Mouse (Mus musculus) layer of hippocampus, adult 6 months (tissue): Measurements from ENCODE around the gene Ly6g6d. TPM values are rescaled to one million over a fixed set of nuclear protein-coding genes. Genes with fewer than 3 reads are reported as not detected.

ENCODE experiments used
- long read RNA-seq, 2 experiments: library from polyadenylated mRNA; unstranded; transcript quantifications; one replicate each; pipeline ENCODE4 v2.0.0; 2019 to 2020
- polyA plus RNA-seq: library from polyadenylated mRNA; unstranded; fragments of <200 nt; fragmentation: Nextera tagmentation; gene quantifications from 2 replicates; pipeline ENCODE4 v1.2.3, GENCODE M21; 2021

The Ly6g6d gene
- 1.2 and 2.3 TPM in 2 replicates for polyA plus RNA-seq
- long read RNA-seq, experiment 1, partial matches to known transcripts: 0 of 1 reads
- long read RNA-seq, experiment 1, other reads (novel, unspliced or antisense): 0 of 1 reads
- long read RNA-seq, experiment 2: 0 reads

GRCm38 (mm10) chr17:35077786-35078233 lies at the start of gene Ly6g6d:
TSS of gene Ly6g6d (minus strand) at chr17:35078065.

GRCm38 (mm10) chr17:35126206-35126611 lies 48.3 kb upstream of the Ly6g6d start, which contains the start of gene D17H6S53E:
TSS of gene D17H6S53E (plus strand) at chr17:35126373.

GRCm38 (mm10) chr17:35121871-35122303 lies 44.0 kb upstream of the Ly6g6d start, which contains the start of gene Csnk2b:
TSS of gene Csnk2b (minus strand) at chr17:35122053.

GRCm38 (mm10) chr17:35121143-35121799 lies 43.4 kb upstream of the Ly6g6d start, which contains the start of gene Gpank1:
TSS of gene Gpank1 (plus strand) at chr17:35121455.

GRCm38 (mm10) chr17:35115046-35116019 lies 37.5 kb upstream of the Ly6g6d start, which contains the start of gene Ly6g5b:
TSS of gene Ly6g5b (minus strand) at chr17:35115428.

GRCm38 (mm10) chr17:35108097-35108496 lies 30.2 kb upstream of the Ly6g6d start, which contains the start of gene Ly6g5c:
TSS of gene Ly6g5c (plus strand) at chr17:35108279.

GRCm38 (mm10) chr17:35088825-35089644 lies 11.2 kb upstream of the Ly6g6d start, which contains the start of gene Abhd16a:
TSS of gene Abhd16a (plus strand) at chr17:35089263.

GRCm38 (mm10) chr17:35085208-35085865 lies 7.5 kb upstream of the Ly6g6d start, which contains the start of gene Ly6g6f:
TSS of gene Ly6g6f (minus strand) at chr17:35085610.

GRCm38 (mm10) chr17:35076507-35077176 lies 1.2 kb downstream of the Ly6g6d start, which contains the start of gene Ly6g6e:
TSS of gene Ly6g6e (plus strand) at chr17:35076902.

GRCm38 (mm10) chr17:35066084-35066483 lies 11.8 kb downstream of the Ly6g6d start, which contains the start of gene Mpig6b:
TSS of gene Mpig6b (minus strand) at chr17:35066184.

GRCm38 (mm10) chr17:35064951-35065947 lies 12.6 kb downstream of the Ly6g6d start, which contains the start of gene Ly6g6c:
TSS of gene Ly6g6c (plus strand) at chr17:35065388.

GRCm38 (mm10) chr17:35058911-35059892 lies 18.7 kb downstream of the Ly6g6d start, which contains the start of gene Ddah2:
TSS of gene Ddah2 (plus strand) at chr17:35059035.

GRCm38 (mm10) chr17:35049561-35050016 lies 28.3 kb downstream of the Ly6g6d start, which contains the start of gene Clic1:
TSS of gene Clic1 (plus strand) at chr17:35049966.

GRCm38 (mm10) chr17:35046681-35047455 lies 31.0 kb downstream of the Ly6g6d start, which contains the start of gene Msh5:
TSS of gene Msh5 (minus strand) at chr17:35046745.

GRCm38 (mm10) chr17:35027277-35028068 lies 50.4 kb downstream of the Ly6g6d start, which contains the start of gene Sapcd1:
TSS of gene Sapcd1 (minus strand) at chr17:35028016.

